Mouse (Mus musculus): ENCODE data around the gene Gm17387. TPM values are rescaled to one million over a fixed set of nuclear protein-coding genes. Genes with fewer than 3 reads are reported as not detected.

Gene Gm17387
- total RNA-seq, 1 experiment = not detected

- Histone ChIP-seq H3K9ac (ENCODE audit: insufficient read depth, low read depth, low read length, poor library complexity, severe bottlenecking) (no peak overlapping the region), H3K36me3 (ENCODE audit: control insufficient read depth, insufficient read depth, low read length, poor library complexity, severe bottlenecking) (no peaks in the 10 kb centered on the region), H3K4me1 (ENCODE audit: control insufficient read depth in 2 of 2, insufficient read depth in 2 of 2, low read length in 2 of 2, poor library complexity in 1 of 2) (peaks cover 7 to 18% of the 10 kb centered on the region in 2 experiments; a peak in 2 of 4 replicates), H3K27ac (ENCODE audit: insufficient read depth, low read depth, low read length, poor library complexity, severe bottlenecking) (no peak overlapping the region; the same call in 1 of the 2 replicates), H3K9me3 (ENCODE audit: control insufficient read depth, insufficient read depth, low read depth, low read length) (no peaks in the 10 kb centered on the region), H3K4me3 (ENCODE audit: insufficient read depth in 1 of 2, low read depth in 1 of 2, low read length in 2 of 2, poor library complexity in 1 of 2, severe bottlenecking in 1 of 2) (no peak overlapping the region)
- TF ChIP-seq HCFC1 (IDR thresholded peaks at IDR 0.05; ENCODE audit: borderline replicate concordance, insufficient read depth, low read length) (no peak), CHD2 (IDR thresholded peaks at IDR 0.05; ENCODE audit: low read depth, low read length) (no peak)
- no peak for DNase-seq (ENCODE audit: low read depth, low spot score)
- in situ Hi-C loops (cut with MboI; ENCODE audit: low sequenced_read_pairs in 2 of 2, unreplicated experiment in 2 of 2) = no loop called here
These were observed 22.5 kb upstream of the Gm17387 start for GRCm38 (mm10) chr7:141006446-141006845.

- Histone ChIP-seq H3K27ac (ENCODE audit: insufficient read depth, low read depth, low read length, poor library complexity, severe bottlenecking) (peak overlapping the region; percentile 91; the same call in 1 of the 2 replicates), H3K9ac (ENCODE audit: insufficient read depth, low read depth, low read length, poor library complexity, severe bottlenecking) (no peak overlapping the region; the same call in 1 of the 2 replicates), H3K36me3 (ENCODE audit: control insufficient read depth, insufficient read depth, low read length, poor library complexity, severe bottlenecking) (no peaks in the 10 kb centered on the region), H3K4me3 (ENCODE audit: insufficient read depth in 1 of 2, low read depth in 1 of 2, low read length in 2 of 2, poor library complexity in 1 of 2, severe bottlenecking in 1 of 2) (no peak overlapping the region), H3K4me1 (ENCODE audit: control insufficient read depth in 2 of 2, insufficient read depth in 2 of 2, low read length in 2 of 2, poor library complexity in 1 of 2) (peaks cover 7 to 18% of the 10 kb centered on the region in 2 experiments; a peak in 2 of 4 replicates), H3K9me3 (ENCODE audit: control insufficient read depth, insufficient read depth, low read depth, low read length) (no peaks in the 10 kb centered on the region)
- DNase-seq (ENCODE audit: low read depth, low spot score) = no peak
- in situ Hi-C loops (cut with MboI; ENCODE audit: low sequenced_read_pairs in 2 of 2, unreplicated experiment in 2 of 2) = no loop called here
- TF ChIP-seq ZNF384 (IDR thresholded peaks at IDR 0.05; ENCODE audit: low read depth, low read length) (peak; percentile 70), CHD2 (IDR thresholded peaks at IDR 0.05; ENCODE audit: low read depth, low read length) (no peak)
These were observed 22.0 kb upstream of the Gm17387 start for GRCm38 (mm10) chr7:141006914-141007313.

GRCm38 (mm10) chr7:141008312-141008761 lies 20.6 kb upstream of the Gm17387 start:
- in situ Hi-C loops (cut with MboI; ENCODE audit: low sequenced_read_pairs in 2 of 2, unreplicated experiment in 2 of 2) = no loop called here
- Histone ChIP-seq H3K27ac (ENCODE audit: insufficient read depth, low read depth, low read length, poor library complexity, severe bottlenecking) (peak overlapping the region; percentile 91), H3K9ac (ENCODE audit: insufficient read depth, low read depth, low read length, poor library complexity, severe bottlenecking) (peak overlapping the region; percentile 35), H3K9me3 (ENCODE audit: control insufficient read depth, insufficient read depth, low read depth, low read length) (no peaks in the 10 kb centered on the region), H3K36me3 (ENCODE audit: control insufficient read depth, insufficient read depth, low read length, poor library complexity, severe bottlenecking) (no peaks in the 10 kb centered on the region), H3K4me1 (ENCODE audit: control insufficient read depth in 2 of 2, insufficient read depth in 2 of 2, low read length in 2 of 2, poor library complexity in 1 of 2) (peaks cover 7 to 19% of the 10 kb centered on the region in 2 experiments; a peak in 2 of 4 replicates), H3K4me3 (ENCODE audit: insufficient read depth in 1 of 2, low read depth in 1 of 2, low read length in 2 of 2, poor library complexity in 1 of 2, severe bottlenecking in 1 of 2) (peak overlapping the region; percentile 15 to 36; a peak in 3 of 4 replicates)
- TF ChIP-seq HCFC1 (IDR thresholded peaks at IDR 0.05; ENCODE audit: borderline replicate concordance, insufficient read depth, low read length) = no peak
- TF ChIP-seq ZNF384 (IDR thresholded peaks at IDR 0.05; ENCODE audit: low read depth, low read length) = peak; percentile 72
- TF ChIP-seq ZC3H11A (IDR thresholded peaks at IDR 0.05; ENCODE audit: borderline replicate concordance, low read depth, low read length) = no peak
- peak; percentile 54 for DNase-seq (ENCODE audit: low read depth, low spot score)

GRCm38 (mm10) chr7:141008938-141009660 lies 19.8 kb upstream of the Gm17387 start:
- TF ChIP-seq ZNF384 (IDR thresholded peaks at IDR 0.05; ENCODE audit: low read depth, low read length) = no peak
- peak; percentile 61; the same call in 1 of the 2 replicates for TF ChIP-seq HCFC1 (IDR thresholded peaks at IDR 0.05; ENCODE audit: borderline replicate concordance, insufficient read depth, low read length)
- TF ChIP-seq CHD2 (IDR thresholded peaks at IDR 0.05; ENCODE audit: low read depth, low read length) = no peak
- peak; percentile 92 for TF ChIP-seq ZC3H11A (IDR thresholded peaks at IDR 0.05; ENCODE audit: borderline replicate concordance, low read depth, low read length)
- no peak for TF ChIP-seq MAFK (IDR thresholded peaks at IDR 0.05; ENCODE audit: insufficient read depth, low read depth, low read length)
- no peaks in the 10 kb centered on the region for H3K36me3 ChIP-seq (ENCODE audit: control insufficient read depth, insufficient read depth, low read length, poor library complexity, severe bottlenecking)
- DNase-seq (ENCODE audit: low read depth, low spot score) = peak; percentile 90
- H3K9me3 ChIP-seq (ENCODE audit: control insufficient read depth, insufficient read depth, low read depth, low read length) = no peaks in the 10 kb centered on the region
- peaks cover 7 to 19% of the 10 kb centered on the region in 2 experiments; a peak in 2 of 4 replicates for H3K4me1 ChIP-seq (ENCODE audit: control insufficient read depth in 2 of 2, insufficient read depth in 2 of 2, low read length in 2 of 2, poor library complexity in 1 of 2)
- peak overlapping the region; percentile 35; the same call in 1 of the 2 replicates for H3K9ac ChIP-seq (ENCODE audit: insufficient read depth, low read depth, low read length, poor library complexity, severe bottlenecking)
- in situ Hi-C loops (cut with MboI; ENCODE audit: low sequenced_read_pairs in 2 of 2, unreplicated experiment in 2 of 2) = no loop called here
- H3K27ac ChIP-seq (ENCODE audit: insufficient read depth, low read depth, low read length, poor library complexity, severe bottlenecking) = peak overlapping the region; percentile 91
- H3K4me3 ChIP-seq (ENCODE audit: insufficient read depth in 1 of 2, low read depth in 1 of 2, low read length in 2 of 2, poor library complexity in 1 of 2, severe bottlenecking in 1 of 2) = peak overlapping the region; percentile 15 to 36; a peak in 3 of 4 replicates

All from ES-E14 (cell line).